Mouse (Mus musculus): ENCODE results near the gene Smyd3.

DNA sequence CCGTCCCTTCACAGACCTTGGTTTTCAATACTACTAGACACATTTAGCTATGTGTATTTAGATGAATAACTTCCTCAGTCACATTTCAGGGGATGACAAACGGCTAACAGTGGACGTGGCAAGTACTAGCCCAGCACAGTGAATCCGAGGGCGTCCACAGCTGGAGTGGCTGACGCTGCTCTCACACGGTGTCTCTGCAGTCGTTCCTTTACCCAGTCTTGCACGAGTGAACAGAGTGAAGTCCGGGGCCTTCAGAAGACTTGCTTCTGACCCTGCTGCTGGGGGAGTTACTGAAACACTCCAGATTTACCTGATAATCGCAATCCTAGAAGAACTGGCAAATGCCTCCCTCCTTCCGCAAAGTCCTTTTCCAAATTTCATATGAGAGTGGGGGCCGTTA is 74.0 kb downstream of the Smyd3 start:
- no peak for TF ChIP-seq POLR2A (IDR thresholded peaks at IDR 0.05; ENCODE audit: control insufficient read depth, low read depth, low read length)
- no peak for TF ChIP-seq CTCF (IDR thresholded peaks at IDR 0.05; ENCODE audit: control insufficient read depth, insufficient read depth, insufficient replicate concordance, low read depth, low read length)

Measured in testis, adult 2 months (tissue).